Mouse (Mus musculus): Measurements from ENCODE around the gene Crebl2.

DNA sequence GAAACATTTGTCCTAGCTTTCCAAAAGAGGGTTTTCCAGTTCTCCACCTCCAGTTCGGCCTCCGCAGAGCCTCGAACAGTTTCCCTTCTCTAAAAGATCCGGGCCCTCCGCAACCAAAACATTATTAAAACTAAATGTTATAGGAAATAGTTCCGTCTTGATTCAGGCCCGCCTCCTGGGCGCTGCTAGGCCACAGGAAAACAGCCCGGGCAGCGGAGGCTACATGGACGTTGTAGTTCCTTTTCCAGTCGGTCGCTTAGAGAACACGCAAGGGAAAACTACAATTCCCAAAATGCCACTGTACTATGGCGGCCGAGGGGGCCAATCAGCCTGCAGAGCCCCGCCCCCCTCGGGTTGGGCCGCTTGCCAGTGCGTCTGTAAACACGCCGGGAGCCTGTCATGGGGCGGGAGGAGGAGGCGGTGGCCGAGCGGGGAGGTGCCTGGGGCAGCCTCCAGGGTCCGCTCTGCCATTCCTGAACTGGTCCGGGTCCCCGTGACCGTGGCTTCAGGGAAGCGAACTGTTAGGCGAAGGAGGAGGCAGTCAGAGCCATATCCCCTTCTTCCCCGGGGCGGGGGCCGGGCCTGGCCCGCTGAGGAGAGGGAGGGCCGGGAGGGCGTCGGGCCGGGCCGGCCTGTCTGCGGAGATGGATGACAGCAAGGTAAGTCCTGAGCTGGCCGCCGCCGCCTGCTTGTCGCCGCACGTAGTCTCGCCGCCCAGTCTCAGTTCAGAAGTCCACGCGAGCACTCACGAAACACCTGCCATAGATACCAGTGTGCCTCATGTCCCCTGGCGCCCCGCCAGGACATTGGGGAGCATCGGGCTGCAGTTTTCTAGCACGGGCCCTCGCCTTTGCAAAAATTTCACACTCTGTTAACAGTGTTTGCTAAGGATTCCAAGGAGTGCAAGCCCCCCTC lies at the start of gene Crebl2:
- TF ChIP-seq CTCF (IDR thresholded peaks at IDR 0.05; ENCODE audit: insufficient read depth, low read length) (no peak), POLR2A (IDR thresholded peaks at IDR 0.05; ENCODE audit: borderline replicate concordance, extremely low read depth, low read depth, low read length) (peak; percentile 78)
